Comparison of ENCODE assay signal across 10 mouse cellular contexts in genomic region chr3:103573106-103573790, GRCm38 (mm10). TPM values are rescaled to one million over a fixed set of nuclear protein-coding genes. Genes with fewer than 3 reads are reported as not detected.
DNase-seq lines count a peak whose midpoint lies in the region; ATAC-seq lines count a peak whose summit lies in the region.
"Had no signal": no experiment of that assay in that cellular context is flagged by ENCODE, and none has a peak within 500 bp of the region (broad histone marks: within the 10 kb centered on the region; RNA-seq: fewer than 3 reads in every experiment).

No protein-coding gene starts in this region.

- no peak overlapping the region for H3K4me3 ChIP-seq in heart, embryonic 12.5 days
- H3K4me3 ChIP-seq in hindbrain, embryonic 13.5 days = peak overlapping the region; percentile 20
- H3K4me3 ChIP-seq in neural tube, embryonic 12.5 days = peak overlapping the region; percentile 11; the same call in 1 of the 2 replicates

- peaks cover 22% of the 10 kb centered on the region for H3K4me1 ChIP-seq in heart, embryonic 12.5 days (replicated peaks)
- H3K4me1 ChIP-seq in hindbrain, embryonic 13.5 days (replicated peaks) = peaks cover 57% of the 10 kb centered on the region
- H3K4me1 ChIP-seq in neural tube, embryonic 12.5 days = peaks cover 38% of the 10 kb centered on the region

- peak overlapping the region; percentile 18 for H3K4me2 ChIP-seq in heart, embryonic 12.5 days
- H3K4me2 ChIP-seq in hindbrain, embryonic 13.5 days = peak overlapping the region; percentile 50
- peak overlapping the region; percentile 50 for H3K4me2 ChIP-seq in neural tube, embryonic 12.5 days (replicated peaks)

- H3K9me3 ChIP-seq in heart, embryonic 12.5 days (replicated peaks) = no peaks in the 10 kb centered on the region
- H3K9me3 ChIP-seq in hindbrain, embryonic 13.5 days = no peaks in the 10 kb centered on the region
- no peaks in the 10 kb centered on the region for H3K9me3 ChIP-seq in neural tube, embryonic 12.5 days

- H3K27me3 ChIP-seq in heart, embryonic 12.5 days (replicated peaks) = peaks cover 79% of the 10 kb centered on the region
- H3K27me3 ChIP-seq in hindbrain, embryonic 13.5 days = peaks cover 75% of the 10 kb centered on the region
- H3K27me3 ChIP-seq in neural tube, embryonic 12.5 days (replicated peaks) = peaks cover 68% of the 10 kb centered on the region

- no peak for DNase-seq in heart, postnatal 36 days
- DNase-seq in embryo, embryonic 10 days (ENCODE audit: low spot score) = peak; percentile 40
- no peak for DNase-seq in lung, postnatal 4 days
- DNase-seq in right cerebral cortex, postnatal 25 days = no peak

- intact Hi-C loops in heart, postnatal 36 days (cut with DNase I) = no loop called here

- H3K36me3 ChIP-seq in heart, embryonic 12.5 days = no peaks in the 10 kb centered on the region
- no peaks in the 10 kb centered on the region for H3K36me3 ChIP-seq in hindbrain, embryonic 13.5 days
- H3K36me3 ChIP-seq in neural tube, embryonic 12.5 days = no peaks in the 10 kb centered on the region

- WGBS in heart, embryonic 12.5 days = 1% methylated on average over 20 of the region's 20 CpGs
- WGBS in hindbrain, embryonic 13.5 days = 2% methylated on average over 20 of the region's 20 CpGs
- 2% methylated on average over 20 of the region's 20 CpGs for WGBS in neural tube, embryonic 12.5 days

- ATAC-seq in heart, embryonic 12.5 days (ENCODE audit: insufficient number of reproducible peaks, low FRiP score) = no peak
- no peak for ATAC-seq in hindbrain, embryonic 13.5 days (ENCODE audit: low FRiP score)
- no peak for ATAC-seq in neural tube, embryonic 12.5 days (ENCODE audit: low FRiP score, low read depth)
- ATAC-seq in CD4-positive, CD25-positive, alpha-beta regulatory T cell, adult 4 months = no peak

- H3K27ac ChIP-seq in heart, embryonic 12.5 days (ENCODE audit: poor library complexity, severe bottlenecking) = no peak overlapping the region
- no peak overlapping the region for H3K27ac ChIP-seq in hindbrain, embryonic 13.5 days
- H3K27ac ChIP-seq in neural tube, embryonic 12.5 days = no peak overlapping the region

- no peak overlapping the region for H3K9ac ChIP-seq in heart, embryonic 12.5 days
- peak overlapping the region; percentile 26; the same call in 1 of the 2 replicates for H3K9ac ChIP-seq in hindbrain, embryonic 13.5 days
- no peak overlapping the region for H3K9ac ChIP-seq in neural tube, embryonic 12.5 days

RNA-seq across cellular contexts. Expression of gene Syt6, which starts 1.8 kb away (rescaled TPM):
- 0.11 and 0.21 TPM in 2 replicates for polyA plus RNA-seq in heart, embryonic 12.5 days (2016; fragmentation: Nextera tagmentation; extraction: Ambion mirVana)
- total RNA-seq in heart, postnatal 36 days (2021) = not detected
- 11.3 and 11.8 TPM in 2 replicates for polyA plus RNA-seq in hindbrain, embryonic 13.5 days (2015; fragmentation: Nextera tagmentation; extraction: Ambion mirVana)
- polyA plus RNA-seq in neural tube, embryonic 12.5 days (2016; fragmentation: Nextera tagmentation; extraction: Ambion mirVana) = 7.2 TPM in 2 replicates
- not detected for polyA plus RNA-seq in CD4-positive, CD25-positive, alpha-beta regulatory T cell, adult 4 months (2017; shearing (Covaris generic))
- total RNA-seq: adrenal gland, postnatal 25 days had no signal
- polyA plus RNA-seq: liver, embryonic 16.5 days had no signal
